Comparison of ENCODE assay signal across 19 mouse cellular contexts in genomic region chr9:120158047-120158446, GRCm38 (mm10). TPM values are rescaled to one million over a fixed set of nuclear protein-coding genes. Genes with fewer than 3 reads are reported as not detected.
DNase-seq lines count a peak whose midpoint lies in the region; ATAC-seq and TF ChIP-seq lines count a peak whose summit lies in the region.
"Had no signal": no experiment of that assay in that cellular context is flagged by ENCODE, and none has a peak within 500 bp of the region (broad histone marks: within the 10 kb centered on the region; RNA-seq: fewer than 3 reads in every experiment).

No protein-coding gene starts in this region.

- no peak overlapping the region for H3K9ac ChIP-seq in hindbrain, embryonic 13.5 days
- no peak overlapping the region for H3K9ac ChIP-seq in hindbrain, embryonic 12.5 days
- H3K9ac ChIP-seq in intestine, embryonic 14.5 days (ENCODE audit: low read length) = no peak overlapping the region
- no peak overlapping the region for H3K9ac ChIP-seq in liver, postnatal 0 days (replicated peaks)
- H3K9ac ChIP-seq: embryonic facial prominence, embryonic 13.5 days; forebrain, embryonic 13.5 days; limb, embryonic 13.5 days had no signal

- 41% methylated on average over 4 of the region's 4 CpGs for WGBS in hindbrain, embryonic 13.5 days
- WGBS in hindbrain, embryonic 12.5 days = 35% methylated on average over 4 of the region's 4 CpGs
- 35% methylated on average over 4 of the region's 4 CpGs for WGBS in intestine, embryonic 14.5 days
- 17% methylated on average over 4 of the region's 4 CpGs for WGBS in liver, postnatal 0 days (ENCODE audit: insufficient replicate concordance)

- peak; percentile 63; the same call in 1 of the 2 replicates for ATAC-seq in hindbrain, embryonic 13.5 days (ENCODE audit: low FRiP score)
- ATAC-seq in hindbrain, embryonic 12.5 days (ENCODE audit: low FRiP score) = no peak
- ATAC-seq in intestine, embryonic 14.5 days (replicated peaks; ENCODE audit: low FRiP score, low TSS enrichment, low read depth) = peak; percentile 86
- peak; percentile 89 for ATAC-seq in liver, postnatal 0 days
- ATAC-seq: activated CD4-positive, CD25-positive, alpha-beta regulatory T cell, adult 4 months; forebrain, embryonic 13.5 days had no signal

- H3K36me3 ChIP-seq in hindbrain, embryonic 13.5 days = no peaks in the 10 kb centered on the region
- no peaks in the 10 kb centered on the region for H3K36me3 ChIP-seq in hindbrain, embryonic 12.5 days
- no peaks in the 10 kb centered on the region for H3K36me3 ChIP-seq in intestine, embryonic 14.5 days (ENCODE audit: control insufficient read depth, insufficient read depth, low read length)
- no peaks in the 10 kb centered on the region for H3K36me3 ChIP-seq in liver, postnatal 0 days (replicated peaks; ENCODE audit: insufficient read depth, low read length)
- H3K36me3 ChIP-seq: embryonic facial prominence, embryonic 13.5 days; hindbrain, embryonic 10.5 days; limb, embryonic 13.5 days had no signal

- peak overlapping the region; percentile 63 for H3K27ac ChIP-seq in hindbrain, embryonic 13.5 days
- H3K27ac ChIP-seq in hindbrain, embryonic 12.5 days = no peak overlapping the region
- H3K27ac ChIP-seq in intestine, embryonic 14.5 days (ENCODE audit: low read depth) = no peak overlapping the region
- H3K27ac ChIP-seq in liver, postnatal 0 days (ENCODE audit: low read depth) = no peak overlapping the region
- H3K27ac ChIP-seq: embryonic facial prominence, embryonic 13.5 days; forebrain, embryonic 13.5 days; hindbrain, embryonic 10.5 days; left cerebral cortex, adult 2 months; limb, embryonic 13.5 days had no signal

- TF ChIP-seq CTCF in liver, postnatal 0 days (IDR thresholded peaks at IDR 0.05; ENCODE audit: low read depth) = no peak

- no peak overlapping the region for H3K4me2 ChIP-seq in hindbrain, embryonic 13.5 days
- H3K4me2 ChIP-seq in hindbrain, embryonic 12.5 days (replicated peaks) = no peak overlapping the region; the same call in 1 of the 2 replicates
- no peak overlapping the region for H3K4me2 ChIP-seq in intestine, embryonic 14.5 days (ENCODE audit: low read length)
- H3K4me2 ChIP-seq in liver, postnatal 0 days (ENCODE audit: low read depth, low read length) = no peak overlapping the region
- H3K4me2 ChIP-seq: embryonic facial prominence, embryonic 13.5 days; forebrain, embryonic 13.5 days; heart, embryonic 11.5 days; limb, embryonic 13.5 days had no signal

- H3K9me3 ChIP-seq in hindbrain, embryonic 13.5 days = no peaks in the 10 kb centered on the region
- H3K9me3 ChIP-seq in hindbrain, embryonic 12.5 days (replicated peaks) = no peaks in the 10 kb centered on the region
- no peaks in the 10 kb centered on the region for H3K9me3 ChIP-seq in intestine, embryonic 14.5 days (ENCODE audit: control insufficient read depth, low read length)
- no peaks in the 10 kb centered on the region for H3K9me3 ChIP-seq in liver, postnatal 0 days (ENCODE audit: low read length)
- H3K9me3 ChIP-seq: embryonic facial prominence, embryonic 13.5 days; forebrain, embryonic 13.5 days; hindbrain, embryonic 10.5 days; limb, embryonic 13.5 days had no signal

- H3K4me1 ChIP-seq in hindbrain, embryonic 13.5 days (replicated peaks) = peaks cover 13% of the 10 kb centered on the region
- H3K4me1 ChIP-seq in hindbrain, embryonic 12.5 days = peaks cover 11% of the 10 kb centered on the region
- H3K4me1 ChIP-seq in intestine, embryonic 14.5 days (replicated peaks; ENCODE audit: control insufficient read depth, insufficient read depth, low read length) = no peaks in the 10 kb centered on the region; the same call in 1 of the 2 replicates
- peaks cover 4% of the 10 kb centered on the region; the same call in 1 of the 2 replicates for H3K4me1 ChIP-seq in liver, postnatal 0 days (ENCODE audit: insufficient read depth)
- H3K4me1 ChIP-seq: embryonic facial prominence, embryonic 13.5 days; limb, embryonic 13.5 days had no signal

- no peak overlapping the region for H3K4me3 ChIP-seq in hindbrain, embryonic 13.5 days
- H3K4me3 ChIP-seq in hindbrain, embryonic 12.5 days = no peak overlapping the region
- H3K4me3 ChIP-seq in intestine, embryonic 14.5 days (ENCODE audit: low read depth, low read length) = no peak overlapping the region
- H3K4me3 ChIP-seq in liver, postnatal 0 days (ENCODE audit: low read depth, low read length) = no peak overlapping the region
- H3K4me3 ChIP-seq: embryonic facial prominence, embryonic 13.5 days; forebrain, embryonic 13.5 days; hindbrain, embryonic 10.5 days; left cerebral cortex, adult 2 months; limb, embryonic 13.5 days had no signal

- DNase-seq in 416B (ENCODE audit: low read depth) = peak; percentile 24
- no peak for DNase-seq in intestine, embryonic 14.5 days (ENCODE audit: low spot score)
- peak; percentile 27 for DNase-seq in liver, postnatal 0 days
- DNase-seq in heart, adult 18-20 months = no peak
- no peak for DNase-seq in gastrocnemius, postnatal 10 days
- no peak for DNase-seq in ovary, postnatal 36 days (ENCODE audit: low spot score)
- DNase-seq: cerebellum, adult 8-10 months; kidney, postnatal 14 days; lung, postnatal 4 days had no signal

- TF ChIP-seq EP300 in liver, postnatal 0 days (IDR thresholded peaks at IDR 0.05; ENCODE audit: low read depth) = no peak

- 0 out of 2 replicates have a peak, but pooled peaks cover 16% of the 10 kb centered on the region for H3K27me3 ChIP-seq in hindbrain, embryonic 13.5 days
- no peaks in the 10 kb centered on the region for H3K27me3 ChIP-seq in hindbrain, embryonic 12.5 days
- H3K27me3 ChIP-seq in intestine, embryonic 14.5 days (replicated peaks; ENCODE audit: control insufficient read depth, insufficient read depth, low read length) = no peaks in the 10 kb centered on the region
- H3K27me3 ChIP-seq in liver, postnatal 0 days (ENCODE audit: insufficient read depth, low read length) = no peaks in the 10 kb centered on the region
- H3K27me3 ChIP-seq: embryonic facial prominence, embryonic 13.5 days; forebrain, embryonic 13.5 days; limb, embryonic 13.5 days had no signal

RNA-seq across cellular contexts. Expression of gene Mobp, which starts 8.5 kb away (rescaled TPM):
- not detected in 2 replicates for polyA plus RNA-seq in hindbrain, embryonic 13.5 days (2015; fragmentation: Nextera tagmentation; extraction: Ambion mirVana)
- not detected in 2 replicates for polyA plus RNA-seq in hindbrain, embryonic 12.5 days (2016; fragmentation: Nextera tagmentation; extraction: Ambion mirVana)
- not detected in 2 replicates for polyA plus RNA-seq in intestine, embryonic 14.5 days (2014; fragmentation: Nextera tagmentation; extraction: Ambion mirVana)
- polyA plus RNA-seq in liver, postnatal 0 days (2015; fragmentation: Nextera tagmentation; extraction: Ambion mirVana) = not detected in 2 replicates
- not detected for total RNA-seq in heart, adult 18-20 months (2021)
- under 1 TPM in 1 of 2 experiments, not detected in 1; 0.77 TPM for total RNA-seq in gastrocnemius, postnatal 10 days (2021)
- total RNA-seq: gastrocnemius, adult 8-10 months had no signal
- polyA plus RNA-seq: activated CD4-positive, CD25-positive, alpha-beta regulatory T cell, adult 4 months; embryonic facial prominence, embryonic 13.5 days; heart, embryonic 11.5 days; limb, embryonic 13.5 days had no signal

RNA-seq across cellular contexts. Expression of gene Rpsa, which starts 30.6 kb away (rescaled TPM):
- polyA plus RNA-seq in hindbrain, embryonic 13.5 days (2015; fragmentation: Nextera tagmentation; extraction: Ambion mirVana) = 905 and 920 TPM in 2 replicates
- 793 and 930 TPM in 2 replicates for polyA plus RNA-seq in hindbrain, embryonic 12.5 days (2016; fragmentation: Nextera tagmentation; extraction: Ambion mirVana)
- 2,190 and 2,220 TPM in 2 replicates for polyA plus RNA-seq in intestine, embryonic 14.5 days (2014; fragmentation: Nextera tagmentation; extraction: Ambion mirVana)
- 681 and 692 TPM in 2 replicates for polyA plus RNA-seq in liver, postnatal 0 days (2015; fragmentation: Nextera tagmentation; extraction: Ambion mirVana)
- total RNA-seq in heart, adult 18-20 months (2021) = 100 to 1,000 TPM; 538 to 567 TPM
- total RNA-seq in gastrocnemius, postnatal 10 days (2021) = 100 to 1,000 TPM; 710 to 760 TPM

RNA-seq across cellular contexts. Expression of gene Slc25a38, which starts 47.9 kb away (rescaled TPM):
- polyA plus RNA-seq in hindbrain, embryonic 13.5 days (2015; fragmentation: Nextera tagmentation; extraction: Ambion mirVana) = 35.5 and 42.2 TPM in 2 replicates
- 35.0 and 38.0 TPM in 2 replicates for polyA plus RNA-seq in hindbrain, embryonic 12.5 days (2016; fragmentation: Nextera tagmentation; extraction: Ambion mirVana)
- 25.8 and 28.1 TPM in 2 replicates for polyA plus RNA-seq in intestine, embryonic 14.5 days (2014; fragmentation: Nextera tagmentation; extraction: Ambion mirVana)
- 44.8 and 48.9 TPM in 2 replicates for polyA plus RNA-seq in liver, postnatal 0 days (2015; fragmentation: Nextera tagmentation; extraction: Ambion mirVana)
- total RNA-seq in heart, adult 18-20 months (2021) = 10 to 100 TPM; 21.6 to 23.5 TPM
- 1 to 10 TPM; 8.9 to 9.8 TPM for total RNA-seq in gastrocnemius, postnatal 10 days (2021)

Comparison
In these comparisons a context has a peak if more than half of its experiments do, and no peak if none do; other contexts are left out.
1. DNase-seq: peak in 416B (single experiment) and liver, postnatal 0 days (single experiment); none in intestine, embryonic 14.5 days (single experiment), heart, adult 18-20 months (0 of 2), gastrocnemius, postnatal 10 days (single experiment) and ovary, postnatal 36 days (single experiment).